Mouse (Mus musculus): Measurements from ENCODE around the gene Exosc8.
A peak's percentile ranks its signal among the peaks of the same experiment; 100 is the strongest.

Gene Exosc8

GRCm38 (mm10) chr3:54735247-54736046 is at the start of gene Exosc8, which contains the start of gene Alg5:
Exosc8 (minus strand) TSS chr3:54735393.
Alg5 (plus strand) TSS chr3:54735539.
- DNase-seq (ENCODE audit: low read depth, low spot score), result peak; percentile 89

GRCm38 (mm10) chr3:54775989-54776631 is 40.9 kb upstream of the Exosc8 start:
- peak; percentile 21 for DNase-seq (ENCODE audit: low read depth, low spot score)

GRCm38 (mm10) chr3:54773613-54774012 is 38.4 kb upstream of the Exosc8 start:
- no peak for DNase-seq (ENCODE audit: low read depth, low spot score)

- no peak for DNase-seq (ENCODE audit: low read depth, low spot score)
These were observed 34.4 kb upstream of the Exosc8 start for GRCm38 (mm10) chr3:54769349-54770275.

GRCm38 (mm10) chr3:54768592-54768991 is 33.4 kb upstream of the Exosc8 start:
- no peak for DNase-seq (ENCODE audit: low read depth, low spot score)

GRCm38 (mm10) chr3:54766811-54767210 is 31.6 kb upstream of the Exosc8 start:
- DNase-seq (ENCODE audit: low read depth, low spot score), result no peak

GRCm38 (mm10) chr3:54766034-54766433 is 30.8 kb upstream of the Exosc8 start:
- DNase-seq (ENCODE audit: low read depth, low spot score), result no peak

- peak; percentile 9 for DNase-seq (ENCODE audit: low read depth, low spot score)
These were observed 30.3 kb upstream of the Exosc8 start for GRCm38 (mm10) chr3:54765521-54765920.

- DNase-seq (ENCODE audit: low read depth, low spot score), result peak; percentile 80
These were observed 29.2 kb upstream of the Exosc8 start for GRCm38 (mm10) chr3:54764418-54764817.

GRCm38 (mm10) chr3:54761258-54761657 is 26.1 kb upstream of the Exosc8 start:
- no peak for DNase-seq (ENCODE audit: low read depth, low spot score)

- no peak for DNase-seq (ENCODE audit: low read depth, low spot score)
These were observed 25.3 kb upstream of the Exosc8 start for GRCm38 (mm10) chr3:54760321-54761115.

- no peak for DNase-seq (ENCODE audit: low read depth, low spot score)
These were observed 24.0 kb upstream of the Exosc8 start for GRCm38 (mm10) chr3:54759211-54759610.

- no peak for DNase-seq (ENCODE audit: low read depth, low spot score)
These were observed 22.3 kb upstream of the Exosc8 start for GRCm38 (mm10) chr3:54757446-54757845.

GRCm38 (mm10) chr3:54756058-54756457 is 20.9 kb upstream of the Exosc8 start:
- peak; percentile 84 for DNase-seq (ENCODE audit: low read depth, low spot score)

- peak; percentile 85 for DNase-seq (ENCODE audit: low read depth, low spot score)
These were observed 20.2 kb upstream of the Exosc8 start, which contains the start of gene Smad9 for GRCm38 (mm10) chr3:54755145-54756041. Smad9 (plus strand) TSS chr3:54755582.

- no peak for DNase-seq (ENCODE audit: low read depth, low spot score)
These were observed 18.2 kb upstream of the Exosc8 start for GRCm38 (mm10) chr3:54753411-54753810.

- peak; percentile 15 for DNase-seq (ENCODE audit: low read depth, low spot score)
These were observed 10.6 kb upstream of the Exosc8 start for GRCm38 (mm10) chr3:54745799-54746198.

GRCm38 (mm10) chr3:54741965-54742364 is 6.8 kb upstream of the Exosc8 start:
- no peak for DNase-seq (ENCODE audit: low read depth, low spot score)

GRCm38 (mm10) chr3:54737317-54737716 is 2.1 kb upstream of the Exosc8 start:
- no peak for DNase-seq (ENCODE audit: low read depth, low spot score)

Measured in brain, adult 2 months (tissue).